Mouse (Mus musculus) left cerebral cortex, postnatal 36 days (tissue): ENCODE results near the gene Slc17a7. TPM values are rescaled to one million over a fixed set of nuclear protein-coding genes. Genes with fewer than 3 reads are reported as not detected.

ENCODE experiments used
- DNase-seq, 2 experiments: peaks; one replicate each; pipeline ENCODE4 v3.0.0; 2021 to 2022; ENCODE audit warnings: low spot score in 2 of 2, mixed read lengths in 1 of 2
- intact Hi-C: fragments of 180-260 bp; cut with DNase I; formaldehyde crosslinking; loops from one replicate; pipeline ENCODE4 v1.15.1; 2025
- total RNA-seq, 2 experiments: library from RNA; stranded (reverse); gene quantifications; 2 replicates each; pipeline ENCODE4 v1.2.3; 2021

Slc17a7 gene
- total RNA-seq, 2 experiments from 2014 or later, result 1,276 to 1,585 TPM

DNA sequence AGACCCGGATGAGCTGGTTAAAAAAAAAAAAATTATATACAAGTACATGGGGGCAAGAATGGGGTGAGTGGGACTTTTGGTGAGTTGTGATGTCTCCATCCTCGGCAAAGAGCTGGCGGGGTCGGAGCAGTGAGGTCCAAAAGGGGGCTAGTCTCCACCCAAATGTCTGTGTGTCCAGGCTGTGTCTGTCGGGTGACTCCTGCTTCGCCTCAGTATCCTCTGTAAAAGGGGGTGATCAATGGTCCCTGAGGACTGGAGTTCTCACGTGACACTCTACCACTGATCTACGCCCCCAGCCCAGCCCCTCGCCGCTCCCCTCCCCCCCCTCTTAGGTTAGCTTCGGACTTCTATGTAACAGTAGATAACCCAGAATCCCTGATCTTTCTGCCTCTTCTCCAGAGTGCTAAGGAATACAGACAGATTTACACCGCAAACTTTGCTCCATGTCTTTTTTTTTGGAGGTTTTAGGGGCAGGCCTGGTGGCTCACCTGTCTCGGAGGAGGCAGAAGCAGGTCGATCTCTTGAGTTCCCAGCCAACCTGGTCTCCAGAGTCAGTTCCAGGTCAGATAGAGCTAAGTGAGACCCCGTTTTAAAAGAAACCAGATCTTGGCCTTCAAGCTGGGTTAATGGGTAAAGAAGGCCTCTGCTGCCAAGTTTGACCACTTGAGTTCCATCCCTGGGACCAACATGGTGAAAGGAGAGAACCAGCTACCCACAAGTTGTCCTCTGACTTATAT is 33.8 kb upstream of the Slc17a7 start:
- DNase-seq, result no peak
- intact Hi-C loops, result no loop called here

DNA sequence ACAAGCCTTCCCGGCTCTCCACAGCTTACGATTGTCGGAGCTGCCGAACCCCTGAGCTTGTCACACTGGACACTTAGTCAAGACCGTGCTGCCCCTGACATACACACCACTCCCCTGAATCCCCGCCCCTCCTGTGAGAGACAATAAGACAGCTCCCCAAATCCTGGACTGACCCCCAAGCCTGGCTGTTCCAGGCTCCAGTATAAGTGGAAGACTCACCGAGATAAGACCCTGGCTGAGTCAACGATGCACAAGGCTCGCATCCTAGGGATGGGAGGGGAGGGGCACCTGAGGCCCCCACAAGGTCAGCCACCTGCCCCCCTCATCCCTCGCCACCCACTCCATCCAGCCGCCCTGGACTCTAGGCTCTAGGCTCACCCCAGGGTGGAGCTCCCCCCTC is 31.9 kb upstream of the Slc17a7 start:
- no peak for DNase-seq
- intact Hi-C loops, result no loop called here

DNA sequence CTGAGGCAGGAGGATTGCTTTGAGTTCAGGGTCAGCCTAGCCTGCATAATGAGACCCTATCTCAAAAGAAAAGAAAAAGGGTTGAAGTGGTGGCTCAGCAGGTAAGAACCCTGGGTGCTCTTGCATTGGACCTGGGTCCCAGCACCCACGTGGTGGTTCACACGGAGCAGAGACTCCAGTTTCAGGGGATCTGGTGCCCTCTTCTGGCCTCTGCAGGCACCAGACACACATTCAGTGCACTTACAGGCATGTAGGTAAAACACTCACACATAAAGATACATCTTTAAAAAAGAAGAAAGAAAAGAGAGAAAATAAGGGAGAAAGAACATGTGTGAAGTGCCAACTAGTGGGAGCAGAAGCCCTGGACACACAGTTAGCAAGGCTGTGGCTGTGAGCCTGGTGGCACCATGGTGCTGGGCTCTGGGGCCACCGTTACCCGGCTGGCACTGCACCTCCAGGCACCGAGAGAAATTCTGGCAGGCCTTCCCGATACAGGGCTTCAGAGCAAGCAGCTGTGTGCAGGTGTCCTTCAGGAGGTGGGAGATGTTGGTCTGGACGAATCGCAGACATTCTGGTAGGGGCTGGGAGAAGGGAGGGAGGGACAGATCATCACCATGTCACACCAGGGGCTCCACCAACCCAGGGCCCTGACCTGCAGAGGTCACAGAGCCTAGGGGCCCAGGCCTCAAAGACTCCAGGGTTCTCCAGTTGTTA is 30.1 kb upstream of the Slc17a7 start:
- intact Hi-C loops, result no loop called here
- DNase-seq, result no peak

DNA sequence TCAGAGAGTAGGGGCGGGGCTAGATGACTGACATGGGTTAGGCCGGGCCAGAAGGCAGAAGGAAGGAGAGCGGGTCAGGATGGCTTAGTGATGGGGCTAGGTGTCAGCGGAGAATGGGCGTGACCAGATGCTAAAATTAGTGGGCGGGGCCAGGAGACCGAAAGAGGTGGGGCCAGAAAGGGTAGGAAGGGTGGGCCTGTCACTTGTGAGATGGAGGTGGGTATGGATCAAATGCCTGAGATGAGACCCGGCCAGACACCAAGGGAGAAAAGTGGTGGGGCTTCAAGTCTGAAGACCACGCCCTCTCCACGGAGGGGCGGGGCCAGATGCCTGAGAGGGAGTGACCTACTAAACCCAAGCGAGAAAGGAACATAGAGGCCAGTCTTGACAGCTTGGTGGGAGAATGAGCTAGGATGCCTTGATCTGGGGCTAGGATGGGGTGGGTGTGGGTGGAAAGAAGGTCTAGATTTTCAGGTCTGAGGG is 29.2 kb upstream of the Slc17a7 start:
- DNase-seq, result no peak
- intact Hi-C loops, result no loop called here

DNA sequence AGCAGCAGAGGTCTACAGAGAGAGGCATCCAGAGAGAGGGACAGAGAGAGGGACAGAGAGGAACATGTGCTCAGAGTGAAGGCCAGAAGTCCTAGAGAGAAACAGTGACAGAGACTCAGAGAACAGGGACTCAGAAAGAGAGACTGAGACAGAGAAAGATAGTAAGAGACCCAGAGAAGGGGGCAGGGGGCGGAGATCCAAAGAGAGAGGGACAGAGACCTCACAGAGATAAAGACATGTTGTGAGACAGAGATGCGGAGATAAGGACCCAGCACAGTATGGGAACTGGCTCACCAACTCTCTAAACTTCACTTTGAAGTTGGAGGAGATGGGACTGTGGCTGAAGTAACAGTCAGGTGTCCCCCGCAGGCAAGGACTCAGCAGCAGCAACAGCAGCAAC is 28.4 kb upstream of the Slc17a7 start:
- intact Hi-C loops, result no loop called here
- DNase-seq, result no peak

DNA sequence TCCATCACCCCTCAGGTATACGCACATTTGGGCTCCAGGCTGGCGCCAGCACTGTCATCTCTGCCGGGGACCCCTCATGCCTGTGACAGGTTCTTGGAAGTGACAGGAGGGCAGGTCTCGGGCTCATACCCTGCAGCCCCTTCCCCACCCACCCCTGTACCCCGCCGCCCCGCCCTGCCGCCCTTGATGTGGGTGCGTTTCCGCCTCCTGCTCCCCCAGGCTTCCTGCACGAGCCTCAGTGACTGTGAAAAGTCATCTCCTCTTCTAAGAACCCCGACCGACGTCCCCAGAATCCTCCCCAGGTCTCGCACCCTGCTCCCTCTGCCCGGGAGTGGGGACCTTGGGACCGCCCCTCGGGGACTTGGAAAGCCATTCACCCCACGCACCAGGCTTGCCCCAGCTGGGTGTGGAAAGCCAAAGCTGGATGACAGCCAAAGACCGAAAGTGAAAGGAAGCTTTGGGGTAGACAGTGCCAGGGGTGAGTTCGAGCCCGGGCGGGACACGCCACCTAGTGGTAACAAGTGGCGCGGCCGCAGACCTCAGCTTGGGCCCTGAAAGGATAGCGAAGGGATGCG is 27.7 kb upstream of the Slc17a7 start, which contains the start of the genes Gm45713 and Flt3l:
Gene Gm45713, minus strand, starts transcription at position 239 of the 575 bp plus-strand sequence.
Gene Flt3l, minus strand, starts transcription at position 440 of the 575 bp plus-strand sequence.
- intact Hi-C loops, result loop anchor here (2.0 kb wide), 1 partner anchor 57 kb away; no protein-coding TSS in a partner anchor
- peak; percentile 80 to 86 for DNase-seq

DNA sequence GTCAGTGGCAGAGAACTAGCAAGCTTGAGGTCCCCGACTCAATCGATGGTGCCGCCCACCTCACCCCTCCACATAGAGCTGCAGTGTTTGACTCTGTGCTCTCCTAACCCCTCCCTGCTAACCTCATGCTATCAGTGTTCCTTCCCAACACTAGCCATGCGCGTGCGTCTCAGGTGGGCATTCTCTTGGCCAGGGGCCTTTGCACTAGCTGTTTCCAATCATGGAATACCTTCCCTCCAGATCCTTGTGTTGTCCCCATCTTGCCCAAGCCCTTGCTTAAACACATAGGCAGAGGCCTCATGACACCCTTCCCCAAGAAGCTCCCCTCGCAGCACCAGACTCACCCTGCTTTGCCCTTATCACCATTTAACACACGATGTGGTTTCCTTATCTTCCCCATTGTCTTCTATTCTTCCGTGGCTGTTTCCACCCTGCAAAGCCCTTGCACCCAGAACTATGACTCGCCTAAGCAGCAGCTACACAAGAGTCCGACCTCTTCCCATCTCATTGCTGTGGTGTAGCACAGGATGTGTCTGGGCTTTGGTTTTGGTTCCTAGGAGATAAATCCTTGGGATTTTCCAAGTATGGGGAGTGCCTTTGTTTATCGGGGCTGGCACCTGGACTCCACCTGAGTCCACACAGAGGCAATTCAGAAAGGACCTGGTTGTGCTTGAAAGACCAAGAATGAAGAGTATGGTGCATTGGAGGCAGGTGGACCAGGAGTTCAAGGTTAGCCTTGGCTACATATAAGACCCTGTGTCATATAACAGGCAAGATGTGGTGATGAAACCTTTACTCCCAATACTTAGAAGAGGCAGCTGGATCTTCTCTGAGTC is 26.4 kb upstream of the Slc17a7 start:
- DNase-seq, result no peak
- intact Hi-C loops, result loop anchor here (2.0 kb wide), 1 partner anchor 59 kb away; no protein-coding TSS in a partner anchor

DNA sequence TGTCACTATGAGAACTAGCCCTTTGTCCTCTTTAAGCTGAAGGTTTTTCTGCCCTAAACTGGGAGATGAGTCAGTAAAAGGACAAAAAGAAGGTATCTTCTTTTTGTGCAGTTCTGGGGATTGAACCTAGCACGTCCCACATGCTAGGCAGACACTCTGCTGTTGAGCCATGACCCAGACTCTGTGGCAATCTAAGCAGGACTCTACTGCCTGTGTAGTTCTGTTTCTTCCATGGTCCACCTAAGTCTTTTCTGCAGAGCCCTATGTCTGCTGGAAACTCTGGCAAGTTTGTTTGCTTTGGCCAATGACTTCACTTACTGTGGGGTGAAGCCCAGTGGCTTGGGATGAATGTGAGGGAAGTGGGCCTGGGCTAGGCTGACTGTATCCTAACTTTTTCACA is 25.3 kb upstream of the Slc17a7 start:
- intact Hi-C loops, result no loop called here
- no peak for DNase-seq

DNA sequence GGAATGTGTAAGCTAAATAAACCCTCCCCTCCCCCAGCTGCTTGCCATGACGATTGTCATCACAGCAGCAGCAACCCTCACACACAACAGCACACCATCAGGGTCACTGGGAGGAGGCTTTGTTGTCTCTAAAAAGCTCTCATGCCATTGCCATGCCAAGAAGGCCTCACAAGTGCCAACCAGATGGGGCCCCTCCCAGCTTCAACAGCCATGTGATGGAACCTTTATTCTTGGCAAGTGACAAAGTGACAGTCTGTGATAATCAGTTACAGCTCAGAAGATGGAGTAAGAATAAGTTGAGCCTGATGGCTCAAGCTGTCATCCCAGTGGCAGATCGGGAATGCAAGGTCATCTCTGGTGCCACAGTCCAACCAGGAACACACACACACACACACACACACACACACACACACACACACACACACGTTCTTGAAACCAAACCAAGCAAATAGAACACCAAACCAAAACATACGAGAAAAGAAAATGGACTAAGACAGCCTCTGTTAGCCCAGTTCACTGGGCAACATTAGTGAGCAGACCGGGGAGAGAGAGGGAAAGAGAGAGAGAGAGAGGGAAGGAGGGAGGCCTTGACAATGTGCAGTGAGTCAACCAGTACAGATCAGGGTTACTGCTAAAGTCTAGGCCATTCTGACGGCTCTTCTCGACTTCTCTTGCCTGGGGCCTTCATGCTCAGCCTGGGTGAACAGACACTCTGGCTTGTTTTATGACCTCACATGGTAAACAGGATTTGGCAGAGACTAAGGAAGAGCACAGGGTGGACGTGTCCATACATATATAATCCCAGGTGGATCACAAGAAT is 23.6 kb upstream of the Slc17a7 start:
- intact Hi-C loops, result no loop called here
- DNase-seq, result no peak

DNA sequence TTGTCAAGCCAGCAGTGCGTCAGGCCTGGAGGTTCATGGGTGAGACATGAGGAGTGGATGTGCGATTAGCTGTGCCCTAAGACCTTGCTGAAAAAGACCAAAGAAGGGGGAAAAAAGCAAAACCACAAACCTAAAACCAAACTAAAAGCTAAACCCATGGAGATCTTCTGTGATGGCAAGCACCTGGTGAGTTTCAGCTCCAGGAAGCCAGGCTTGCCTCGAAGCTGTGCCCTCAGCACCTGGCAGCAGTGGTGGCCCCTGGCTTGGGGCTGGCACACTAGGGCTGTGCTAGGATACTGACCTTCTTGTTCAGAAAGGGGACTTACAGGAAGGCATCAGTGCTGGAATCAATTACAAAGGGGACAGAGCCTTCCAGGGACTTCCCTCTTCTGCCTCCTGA is 22.4 kb upstream of the Slc17a7 start:
- intact Hi-C loops, result no loop called here
- no peak for DNase-seq

DNA sequence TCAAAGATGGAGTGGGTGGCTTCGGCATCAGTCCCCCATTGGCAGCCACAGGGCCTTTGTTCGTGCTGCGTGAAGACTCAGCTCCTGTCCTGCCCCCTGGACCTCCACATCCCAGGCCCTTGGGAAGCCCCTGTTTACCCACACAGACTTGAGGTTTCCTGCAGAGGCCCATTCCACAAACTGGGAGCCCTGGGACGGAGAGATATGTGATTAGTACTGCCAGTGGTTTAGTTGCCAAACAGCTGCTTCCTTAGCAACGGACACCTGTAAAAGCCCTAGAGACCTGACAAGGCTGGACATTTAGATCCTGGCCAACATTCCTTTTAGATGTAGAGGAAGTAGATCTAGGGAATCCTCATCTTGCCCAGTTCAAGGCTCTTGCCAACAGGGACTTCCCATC is 21.8 kb upstream of the Slc17a7 start:
- intact Hi-C loops, result no loop called here
- DNase-seq, result no peak

DNA sequence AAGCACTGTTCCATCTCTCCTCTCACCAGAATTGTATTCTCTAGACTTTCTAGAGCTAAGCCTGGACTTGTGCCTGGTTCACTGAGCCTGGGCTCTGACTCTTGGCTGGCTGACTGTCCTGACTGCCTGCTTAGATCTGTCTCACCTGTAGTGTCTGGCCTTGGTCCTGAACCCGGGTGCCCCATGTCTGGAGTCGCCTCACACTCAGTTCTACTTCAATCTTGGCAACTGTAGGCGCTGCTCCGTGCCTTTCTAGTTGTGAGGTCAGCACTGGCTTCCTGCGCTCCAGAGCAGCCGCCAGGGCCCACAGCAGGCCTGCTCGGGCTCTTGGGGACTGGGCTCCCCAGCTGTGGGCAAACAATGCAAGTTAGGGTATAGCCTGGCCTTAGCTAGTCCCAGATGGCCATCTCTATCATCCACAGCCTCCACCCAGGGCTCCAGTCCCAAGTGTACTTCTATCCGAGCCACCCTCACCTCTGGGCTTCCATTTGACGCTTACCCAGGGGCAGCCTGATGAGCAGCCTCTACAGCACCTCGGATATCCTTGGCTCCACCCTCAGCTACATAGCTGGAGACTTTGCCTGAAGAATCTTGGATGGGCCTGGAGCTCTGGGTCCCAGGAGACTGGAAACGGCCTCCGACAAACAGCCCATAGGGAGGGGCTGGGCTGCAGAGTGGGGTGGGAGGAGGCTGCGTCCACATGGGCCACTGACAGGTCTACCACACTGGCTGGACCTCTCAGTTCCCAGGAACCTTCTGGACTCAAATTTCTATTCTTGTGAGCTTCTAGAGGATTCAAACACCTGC is 19.2 kb upstream of the Slc17a7 start:
- no peak for DNase-seq
- intact Hi-C loops, result no loop called here

DNA sequence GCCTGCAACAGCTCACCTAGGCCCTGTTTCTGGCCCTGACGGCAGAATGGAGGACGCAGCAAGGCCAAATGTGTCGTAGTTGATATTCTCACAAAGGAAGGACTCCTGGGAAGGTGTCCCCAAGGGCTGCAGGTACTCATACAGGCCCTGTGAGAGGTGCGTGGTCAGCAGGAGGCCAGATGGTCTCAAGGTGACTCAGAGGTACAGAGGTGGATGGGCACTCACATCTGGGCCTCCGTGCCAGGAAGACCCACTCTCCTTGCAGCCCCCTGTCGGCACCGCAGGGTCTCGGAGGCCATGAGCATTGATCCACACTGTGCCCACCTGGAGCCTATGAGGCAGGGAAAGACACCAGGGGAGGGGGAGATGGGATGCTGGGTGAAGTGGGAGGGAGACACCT is 18.3 kb upstream of the Slc17a7 start:
- intact Hi-C loops, result no loop called here

DNA sequence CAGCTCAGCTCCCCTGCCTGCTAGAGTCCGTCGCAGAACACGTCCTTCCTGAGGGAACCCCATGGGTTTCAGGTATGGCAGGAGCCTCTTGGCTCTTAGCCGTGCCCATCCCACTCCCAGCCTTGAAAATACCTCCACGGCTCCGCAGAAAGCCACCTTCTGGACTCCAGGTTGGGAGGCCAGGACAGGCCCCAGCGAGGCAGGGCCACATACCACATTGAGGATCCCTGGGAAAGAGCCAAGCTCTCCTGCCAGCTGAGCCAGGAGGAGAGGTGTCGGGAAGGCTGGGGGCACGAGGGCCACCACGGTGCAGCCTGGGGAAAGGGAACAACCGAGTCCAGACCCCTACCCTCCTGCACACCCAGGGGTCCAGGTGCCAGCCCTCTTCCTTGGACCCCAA is 16.5 kb upstream of the Slc17a7 start:
- intact Hi-C loops, result no loop called here
- DNase-seq, result no peak

More for the DNA sequence above, 18.3 kb upstream of the Slc17a7 start:
- DNase-seq, result no peak

DNA sequence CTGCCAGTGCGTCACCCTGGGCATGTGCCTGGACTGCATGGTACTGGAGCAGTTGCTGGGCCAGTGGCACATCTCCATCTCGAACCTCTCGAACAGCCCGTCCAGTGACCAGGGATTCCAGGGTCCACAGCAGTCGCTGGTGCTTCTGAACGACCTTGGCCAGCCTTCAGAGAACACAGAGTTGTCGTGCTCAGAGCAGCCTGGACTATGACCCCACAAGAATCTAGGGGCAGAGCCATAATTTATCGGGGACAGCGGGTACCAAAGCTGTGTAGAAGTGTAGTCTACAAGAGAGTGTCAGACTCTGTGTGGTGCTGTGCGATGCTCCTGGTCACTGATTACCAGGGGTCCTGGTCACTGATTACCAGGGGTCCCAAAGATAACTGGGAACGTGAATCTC is 15.8 kb upstream of the Slc17a7 start:
- DNase-seq, result no peak
- intact Hi-C loops, result no loop called here

DNA sequence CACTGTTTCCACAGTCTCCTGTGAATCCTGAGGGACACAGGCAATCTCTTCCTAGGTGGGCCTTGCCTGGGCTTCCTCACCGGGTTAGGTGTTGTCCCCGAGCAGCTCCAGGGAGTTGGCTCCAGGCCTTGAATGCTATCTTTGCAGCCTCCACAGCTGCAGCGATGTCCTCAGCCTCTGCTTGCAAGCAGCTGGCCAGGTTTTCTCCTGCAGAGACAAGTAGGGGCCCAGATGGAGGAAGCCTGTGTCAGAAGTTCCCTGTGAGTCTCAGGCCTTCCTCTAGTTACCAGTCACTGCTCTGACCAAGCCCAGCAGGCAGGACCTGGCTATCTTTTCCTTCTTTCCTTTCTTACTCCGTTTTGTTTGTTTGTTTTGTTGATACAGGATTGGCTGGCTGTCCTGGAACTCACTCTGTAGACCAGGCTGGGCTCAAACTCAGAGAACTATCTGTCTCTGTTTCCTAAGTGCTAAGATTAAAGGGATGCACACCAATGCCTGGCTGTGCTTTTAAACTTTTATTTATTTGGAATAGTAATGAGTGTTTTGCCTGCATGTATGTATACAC is 15.1 kb upstream of the Slc17a7 start:
- no peak for DNase-seq
- intact Hi-C loops, result no loop called here

DNA sequence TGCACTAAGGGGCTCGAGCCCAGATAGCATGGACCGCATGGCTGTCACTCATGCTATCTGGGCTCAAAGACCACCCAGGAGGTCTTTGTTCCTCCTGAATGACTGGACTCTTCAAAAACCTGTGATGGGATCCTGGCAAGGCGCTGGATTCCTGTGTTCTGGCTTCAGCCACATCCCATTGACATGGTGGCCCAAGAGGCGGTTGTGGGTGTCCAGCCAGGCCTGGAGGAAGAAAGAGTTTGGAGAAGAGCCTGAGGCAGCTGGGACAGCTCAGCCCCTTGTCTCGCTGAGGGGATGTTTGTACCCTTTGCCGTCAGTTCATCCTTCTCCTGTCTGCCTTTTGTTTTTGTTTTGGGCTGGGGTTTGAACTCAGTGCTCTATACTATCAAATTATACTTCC is 14.2 kb upstream of the Slc17a7 start:
- intact Hi-C loops, result no loop called here
- no peak for DNase-seq

DNA sequence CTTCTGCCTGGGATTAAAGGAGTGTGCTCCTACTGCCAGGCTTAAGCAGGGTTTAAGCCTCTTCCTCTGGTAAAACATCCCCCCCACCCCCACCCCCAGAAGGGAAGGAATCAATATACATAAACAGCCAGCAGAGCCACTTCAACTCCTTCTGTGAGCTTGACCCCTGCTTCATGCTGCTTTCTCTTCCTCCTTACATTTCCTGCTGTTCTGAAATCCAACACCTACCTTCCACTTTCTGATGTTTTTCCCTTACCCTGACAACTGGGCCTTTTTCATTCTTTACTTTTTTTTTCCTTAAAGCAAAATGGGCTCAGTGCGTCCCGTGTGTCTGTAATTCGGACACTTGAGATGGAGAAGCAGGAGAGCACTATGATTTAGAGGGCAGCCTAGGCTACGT is 13.4 kb upstream of the Slc17a7 start:
- no peak for DNase-seq
- intact Hi-C loops, result no loop called here
